9 mouse cellular contexts compared by ENCODE assay signal in the genomic region with DNA sequence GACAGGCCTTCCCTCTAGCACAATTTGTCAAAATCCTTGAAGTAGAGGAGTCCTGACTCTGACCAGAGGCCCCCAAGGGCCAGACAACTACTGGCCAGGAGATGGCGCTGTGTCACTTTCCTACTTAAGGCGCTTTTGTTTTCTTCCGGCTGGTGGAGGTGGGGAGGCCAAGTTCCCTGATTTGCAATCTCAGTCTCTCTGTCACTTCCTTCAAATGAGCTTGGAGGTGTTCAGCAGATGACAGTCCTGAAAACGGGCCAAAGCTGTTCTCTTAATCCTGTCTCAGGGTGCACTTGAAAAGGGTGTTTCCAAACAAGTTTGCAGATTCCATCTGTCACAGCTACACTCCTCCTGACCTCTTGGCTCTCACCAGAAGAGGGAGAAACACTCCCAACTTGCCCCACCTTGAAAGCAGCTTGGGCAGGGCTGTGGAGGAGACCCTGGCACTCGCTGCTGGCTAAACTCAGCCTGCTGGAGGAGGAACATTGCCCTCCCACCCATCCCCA.
DNase-seq lines count a peak whose midpoint lies in the region; ATAC-seq and TF ChIP-seq lines count a peak whose summit lies in the region.
"Had no signal": no experiment of that assay in that cellular context is flagged by ENCODE, and none has a peak within 500 bp of the region (broad histone marks: within the 10 kb centered on the region; RNA-seq: fewer than 3 reads in every experiment).

No protein-coding gene starts in this region.

- no peaks in the 10 kb centered on the region for H3K27me3 ChIP-seq in kidney, postnatal 0 days (ENCODE audit: insufficient read depth, low read length)
- H3K27me3 ChIP-seq in kidney, embryonic 16.5 days (ENCODE audit: insufficient read depth, low read length): no peaks in the 10 kb centered on the region
- H3K27me3 ChIP-seq in hindbrain, embryonic 10.5 days (ENCODE audit: insufficient read depth, poor library complexity, severe bottlenecking): peaks cover 86% of the 10 kb centered on the region
- H3K27me3 ChIP-seq: embryonic facial prominence, embryonic 12.5 days had no signal

- intact Hi-C loops in left cerebral cortex, postnatal 10 days (cut with DNase I): loop anchor here (5.0 kb wide), 2 partner anchors 559 to 669 kb away; no protein-coding TSS in a partner anchor

- no peak overlapping the region for H3K27ac ChIP-seq in kidney, postnatal 0 days
- no peak overlapping the region for H3K27ac ChIP-seq in kidney, embryonic 16.5 days (ENCODE audit: low read length)
- H3K27ac ChIP-seq in hindbrain, embryonic 10.5 days: no peak overlapping the region
- H3K27ac ChIP-seq: embryonic facial prominence, embryonic 12.5 days had no signal

- 11% methylated on average over 5 of the region's 5 CpGs for WGBS in kidney, postnatal 0 days
- WGBS in kidney, embryonic 16.5 days: 13% methylated on average over 5 of the region's 5 CpGs
- WGBS in hindbrain, embryonic 10.5 days: 4% methylated on average over 5 of the region's 5 CpGs

- H3K9me3 ChIP-seq in kidney, postnatal 0 days (replicated peaks; ENCODE audit: low read length): no peaks in the 10 kb centered on the region
- H3K9me3 ChIP-seq in kidney, embryonic 16.5 days (ENCODE audit: low read length): no peaks in the 10 kb centered on the region
- no peaks in the 10 kb centered on the region for H3K9me3 ChIP-seq in hindbrain, embryonic 10.5 days
- H3K9me3 ChIP-seq: embryonic facial prominence, embryonic 12.5 days had no signal

- no peaks in the 10 kb centered on the region for H3K36me3 ChIP-seq in kidney, postnatal 0 days (ENCODE audit: insufficient read depth, low read length)
- H3K36me3 ChIP-seq in kidney, embryonic 16.5 days (ENCODE audit: insufficient read depth, low read length): no peaks in the 10 kb centered on the region
- no peaks in the 10 kb centered on the region for H3K36me3 ChIP-seq in hindbrain, embryonic 10.5 days
- H3K36me3 ChIP-seq: embryonic facial prominence, embryonic 12.5 days had no signal

- ATAC-seq in kidney, postnatal 0 days (replicated peaks; ENCODE audit: low FRiP score, low read depth): no peak
- ATAC-seq in kidney, embryonic 16.5 days (ENCODE audit: low FRiP score, low TSS enrichment): no peak

- no peak overlapping the region for H3K4me2 ChIP-seq in kidney, postnatal 0 days (ENCODE audit: low read length)
- H3K4me2 ChIP-seq in kidney, embryonic 16.5 days (replicated peaks; ENCODE audit: low read depth, low read length): no peak overlapping the region
- H3K4me2 ChIP-seq: embryonic facial prominence, embryonic 12.5 days had no signal

- peak; percentile 73 for TF ChIP-seq CTCF in kidney, postnatal 0 days (IDR thresholded peaks at IDR 0.05; ENCODE audit: low read depth)

- H3K9ac ChIP-seq in kidney, postnatal 0 days (ENCODE audit: low read depth, low read length): no peak overlapping the region
- no peak overlapping the region for H3K9ac ChIP-seq in kidney, embryonic 16.5 days (replicated peaks; ENCODE audit: low read length)
- H3K9ac ChIP-seq: embryonic facial prominence, embryonic 12.5 days had no signal

- H3K4me1 ChIP-seq in kidney, postnatal 0 days (replicated peaks; ENCODE audit: insufficient read depth, low read length): peaks cover 4% of the 10 kb centered on the region; the same call in 1 of the 2 replicates
- H3K4me1 ChIP-seq in kidney, embryonic 16.5 days (ENCODE audit: insufficient read depth, low read length): peaks cover 16% of the 10 kb centered on the region; the same call in 1 of the 2 replicates
- peaks cover 38% of the 10 kb centered on the region for H3K4me1 ChIP-seq in hindbrain, embryonic 10.5 days (replicated peaks)
- H3K4me1 ChIP-seq: embryonic facial prominence, embryonic 12.5 days had no signal

- no peak overlapping the region for H3K4me3 ChIP-seq in kidney, postnatal 0 days (replicated peaks; ENCODE audit: low read depth, low read length)
- no peak overlapping the region for H3K4me3 ChIP-seq in kidney, embryonic 16.5 days (ENCODE audit: low read length)
- no peak overlapping the region for H3K4me3 ChIP-seq in hindbrain, embryonic 10.5 days
- H3K4me3 ChIP-seq: embryonic facial prominence, embryonic 12.5 days had no signal

- peak; percentile 74 for DNase-seq in kidney, postnatal 0 days (ENCODE audit: low spot score)
- peak; percentile 71 for DNase-seq in adrenal gland, postnatal 10 days
- peak; percentile 29 for DNase-seq in embryo, embryonic 11.5 days (ENCODE audit: low read depth, low spot score)
- peak; percentile 75 for DNase-seq in hindbrain, embryonic 10.5 days (ENCODE audit: low spot score)
- DNase-seq in left cerebral cortex, postnatal 10 days (ENCODE audit: extremely low spot score in 1 of 2, low spot score in 2 of 2): peak; percentile 13 to 57
- DNase-seq in naive thymus-derived CD4-positive, alpha-beta T cell, adult 2 months (ENCODE audit: low read depth): peak; percentile 4
- DNase-seq in urinary bladder, postnatal 36 days (ENCODE audit: low spot score in 2 of 2): peak; percentile 30 to 34

Comparison
In these comparisons a context has a peak if more than half of its experiments do, and no peak if none do; other contexts are left out.
1. DNase-seq: peak in every context shown above with its lines; median percentile 75 in hindbrain, embryonic 10.5 days; 74 in kidney, postnatal 0 days; 71 in adrenal gland, postnatal 10 days; 35 in left cerebral cortex, postnatal 10 days; 32 in urinary bladder, postnatal 36 days; 29 in embryo, embryonic 11.5 days; 4 in naive thymus-derived CD4-positive, alpha-beta T cell, adult 2 months.